Mouse (Mus musculus): ENCODE measurements around the gene Bmp2k.
A peak's percentile ranks its signal among the peaks of the same experiment; 100 is the strongest.

Gene Bmp2k

DNA sequence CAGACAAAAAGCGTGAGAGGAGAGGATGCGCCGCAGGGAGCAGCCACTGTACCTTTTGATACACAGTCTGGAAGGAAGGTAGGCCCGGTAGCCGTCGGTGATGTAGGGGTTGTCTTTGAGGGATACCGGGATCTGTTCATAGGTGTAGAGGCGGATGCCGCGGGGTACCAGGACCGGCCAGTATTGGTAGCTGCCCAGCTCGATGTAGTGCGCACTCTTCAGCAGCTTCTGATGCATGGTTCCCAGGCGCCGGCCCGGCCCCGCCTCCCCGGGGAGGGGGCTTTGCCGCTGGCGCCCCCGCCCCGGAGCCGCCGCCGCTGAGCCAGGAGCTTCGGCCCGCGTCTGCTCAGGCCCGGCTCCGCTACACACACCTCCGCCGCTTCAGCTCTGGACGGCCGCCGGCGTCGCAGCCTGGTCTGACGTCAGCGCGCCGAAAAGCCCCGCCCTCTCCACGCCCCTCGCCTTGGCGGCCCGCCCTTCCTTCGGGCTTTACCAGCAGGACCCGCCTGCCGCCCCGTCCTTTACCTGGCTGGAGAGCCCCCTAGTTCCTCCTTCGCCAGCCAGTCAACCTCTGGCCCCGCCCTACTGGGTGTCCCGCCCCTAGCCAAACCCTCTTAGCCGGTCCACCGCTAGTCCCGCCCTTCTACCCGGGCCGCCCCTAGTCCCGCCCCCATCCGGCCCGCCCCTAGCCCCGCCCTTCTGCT lies 113.9 kb downstream of the Bmp2k start, which contains the start of gene Paqr3:
TSS of gene Paqr3 (minus strand) at position 390 of the 704 bp plus-strand sequence.
- DNase-seq, result peak; percentile 98

DNA sequence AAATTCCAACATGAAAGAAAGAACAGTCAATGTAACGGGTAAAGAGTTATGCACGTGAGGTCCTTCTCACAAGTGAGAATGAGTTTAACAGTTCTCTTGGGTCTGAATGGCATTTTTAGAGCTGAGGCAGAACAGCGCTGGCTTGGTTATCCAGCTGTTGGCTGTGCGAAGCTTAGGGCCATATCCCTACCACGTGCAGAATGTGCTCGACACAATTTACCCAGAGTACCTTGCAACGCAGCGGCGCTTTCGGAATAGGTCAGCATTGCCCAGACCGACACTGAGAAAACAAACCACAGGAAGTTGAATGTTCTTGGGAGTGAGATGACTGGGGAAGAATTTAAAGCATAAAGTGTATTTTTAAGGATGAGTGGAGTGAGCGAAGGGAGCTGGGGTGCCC lies 127.5 kb downstream of the Bmp2k start:
- DNase-seq, result no peak

DNA sequence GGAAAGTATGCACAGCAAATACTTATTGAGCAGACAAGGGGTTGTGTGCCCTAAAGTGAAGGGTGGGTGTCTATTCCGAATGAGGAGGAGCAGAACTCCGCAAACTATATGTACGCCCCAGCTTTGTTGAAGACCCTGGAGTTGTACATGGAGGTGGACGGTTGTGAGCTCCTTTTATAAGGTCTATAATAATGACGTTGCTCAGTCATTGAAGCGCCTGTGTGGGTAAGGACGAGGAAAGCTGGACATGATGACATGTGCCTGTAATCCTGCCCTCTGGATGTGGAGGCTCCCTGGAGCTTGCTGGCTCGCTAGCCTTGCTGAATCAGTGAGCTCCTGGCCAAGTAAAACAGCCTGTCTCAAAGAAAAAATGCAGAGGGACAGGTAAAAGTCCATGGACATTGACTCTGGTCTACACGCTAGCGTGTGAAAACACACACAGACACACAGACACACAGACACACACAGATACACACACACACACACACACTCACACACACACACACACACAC lies 128.0 kb downstream of the Bmp2k start:
- DNase-seq, result no peak

DNA sequence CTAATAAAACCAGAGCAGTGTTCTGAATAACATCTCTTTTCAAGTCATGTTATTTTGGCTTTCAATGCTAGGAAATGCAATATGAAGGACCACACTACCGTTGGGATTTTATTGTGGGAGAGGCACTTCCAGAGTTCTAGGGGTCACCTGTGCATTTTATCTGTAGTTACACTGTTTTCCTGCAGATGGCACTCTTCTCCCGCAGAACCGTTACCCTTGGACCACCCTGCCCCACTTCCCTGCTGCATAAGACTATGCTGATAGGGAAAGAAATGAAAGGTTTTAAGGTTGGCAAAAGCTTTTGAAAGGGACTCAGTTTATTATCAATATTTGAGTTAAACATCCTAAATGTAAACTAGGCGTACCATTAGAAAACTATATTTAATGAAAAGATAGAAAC lies 128.5 kb downstream of the Bmp2k start:
- DNase-seq, result peak; percentile 56

DNA sequence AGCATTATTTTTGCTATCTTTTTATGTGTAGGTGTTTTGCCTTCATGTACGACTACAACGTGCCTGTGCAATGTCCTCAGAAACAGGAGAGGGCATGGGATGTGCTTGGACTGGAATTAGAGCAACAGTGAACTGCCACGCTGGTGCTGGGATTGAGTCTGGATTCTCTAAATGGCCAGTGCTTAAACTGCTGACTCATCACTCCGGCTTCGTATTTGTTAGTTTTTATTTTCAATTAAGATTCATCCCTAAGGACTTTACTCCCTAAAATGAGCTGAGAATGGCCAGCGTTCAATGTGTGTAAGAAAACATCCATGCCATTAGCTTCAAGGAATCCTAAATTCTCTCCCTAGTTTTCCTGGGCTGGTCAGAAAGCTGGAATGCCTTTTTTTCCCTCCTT lies 129.8 kb downstream of the Bmp2k start:
- no peak for DNase-seq

DNA sequence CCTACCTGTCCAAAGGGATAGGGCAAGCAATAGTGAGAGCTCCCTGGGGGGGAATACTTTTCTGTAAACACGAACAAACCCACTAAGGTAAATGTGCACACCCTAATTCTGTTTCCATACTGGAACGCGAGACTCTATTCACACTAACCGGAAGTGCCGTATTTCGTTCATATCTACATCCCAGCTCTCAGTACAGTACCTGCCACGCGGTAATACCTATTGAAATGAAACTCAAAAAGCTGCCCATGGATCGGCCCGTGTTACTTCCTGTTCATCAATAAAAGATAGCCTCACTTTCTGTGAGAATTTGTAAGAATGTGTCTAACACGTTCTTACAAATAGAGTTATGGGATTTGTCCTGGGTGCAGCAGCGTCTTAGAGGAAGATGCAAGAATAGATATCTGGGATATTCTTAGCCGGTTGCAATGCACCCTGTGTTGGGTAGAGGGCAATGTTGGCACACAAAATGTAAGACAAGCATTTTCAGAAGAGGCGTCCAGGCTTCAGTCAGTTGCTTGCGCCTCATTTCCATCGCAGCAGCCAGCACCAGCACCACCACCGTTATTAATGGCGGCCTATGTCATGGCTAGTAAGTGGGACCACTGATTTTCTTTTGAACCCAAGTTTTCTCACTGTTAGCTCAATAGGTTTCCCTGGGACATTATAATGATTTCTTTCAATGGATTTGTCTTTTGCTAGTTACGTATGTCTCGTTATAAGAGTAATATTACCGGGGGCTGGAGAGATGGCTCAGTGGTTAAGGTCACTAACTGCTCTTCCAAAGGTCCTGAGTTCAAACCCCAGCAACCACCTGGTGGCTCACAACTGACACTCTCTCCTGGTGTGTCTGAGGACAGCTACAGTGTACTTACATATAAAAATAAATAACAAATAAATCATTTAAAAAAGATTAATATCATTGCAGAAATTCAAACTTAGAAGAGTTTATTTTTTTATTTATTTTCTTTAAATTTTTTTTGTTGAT lies 131.0 kb downstream of the Bmp2k start:
- peak; percentile 63 for DNase-seq

DNA sequence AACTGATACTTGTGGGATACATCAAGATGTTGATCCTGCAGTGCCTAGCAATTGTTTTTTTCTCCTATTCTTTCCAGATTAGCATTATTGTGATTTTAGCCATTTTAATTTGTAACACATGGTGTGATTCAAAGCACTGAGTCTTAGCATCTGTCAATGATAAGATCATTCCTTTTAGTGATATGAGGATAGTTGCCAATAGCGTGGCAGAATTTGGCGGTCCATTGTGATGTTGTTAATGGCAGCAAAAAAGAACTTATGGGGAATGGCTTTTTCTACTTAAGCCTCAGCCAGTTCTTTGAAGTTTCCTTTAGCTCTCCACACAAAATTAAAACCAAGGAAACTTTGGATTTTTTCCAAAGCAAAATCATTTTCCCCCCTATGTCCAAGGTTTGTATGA lies 132.1 kb downstream of the Bmp2k start:
- DNase-seq, result no peak

DNA sequence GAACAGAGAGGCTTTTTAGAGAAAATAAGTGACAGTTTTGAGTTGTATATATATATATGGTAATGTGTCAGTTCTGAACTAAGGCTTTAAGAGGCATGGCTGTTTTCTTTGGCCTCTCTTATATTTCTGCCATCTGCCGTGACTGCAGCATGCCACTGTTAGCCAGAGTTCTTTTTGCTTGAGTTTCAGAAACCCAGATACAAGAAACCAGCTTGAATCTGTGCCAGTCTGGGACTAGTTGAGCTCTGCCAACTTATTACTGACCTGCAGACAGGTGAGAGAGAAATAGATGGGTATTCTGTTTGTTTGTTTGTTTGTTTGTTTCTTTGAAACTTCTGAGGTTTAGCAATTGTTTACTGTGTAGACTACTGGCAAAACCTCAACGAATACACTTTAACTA lies 137.8 kb downstream of the Bmp2k start:
- no peak for DNase-seq

All from kidney, postnatal 10 days (tissue).